In genomic region chr1:51075785-51076771, GRCm38 (mm10) we compare ENCODE assay signal across 10 mouse cellular contexts.
DNase-seq lines count a peak whose midpoint lies in the region; ATAC-seq and TF ChIP-seq lines count a peak whose summit lies in the region.
"Had no signal": no experiment of that assay in that cellular context is flagged by ENCODE, and none has a peak within 500 bp of the region (broad histone marks: within the 10 kb centered on the region; RNA-seq: fewer than 3 reads in every experiment).

No protein-coding gene starts in this region.

- DNase-seq in frontal cortex, postnatal 25 days (ENCODE audit: low spot score in 2 of 2): no peak
- peak; percentile 33 for DNase-seq in midbrain, embryonic 14.5 days
- DNase-seq in midbrain, embryonic 10.5 days (ENCODE audit: low spot score): no peak
- no peak for DNase-seq in forebrain, postnatal 0 days
- no peak for DNase-seq in adrenal gland, postnatal 14 days
- DNase-seq: liver, embryonic 13.5 days; lung, postnatal 14 days had no signal

- H3K9me3 ChIP-seq in midbrain, embryonic 14.5 days (ENCODE audit: control insufficient read depth, low read length): no peaks in the 10 kb centered on the region
- H3K9me3 ChIP-seq in midbrain, embryonic 10.5 days (replicated peaks): no peaks in the 10 kb centered on the region
- no peaks in the 10 kb centered on the region for H3K9me3 ChIP-seq in forebrain, postnatal 0 days (ENCODE audit: low read length)
- H3K9me3 ChIP-seq in neural tube, embryonic 15.5 days (replicated peaks): no peaks in the 10 kb centered on the region
- H3K9me3 ChIP-seq: heart, embryonic 15.5 days; liver, embryonic 13.5 days had no signal

- WGBS in midbrain, embryonic 14.5 days: 54% methylated on average over 15 of the region's 15 CpGs
- 75% methylated on average over 15 of the region's 15 CpGs for WGBS in midbrain, embryonic 10.5 days
- 38% methylated on average over 15 of the region's 15 CpGs for WGBS in forebrain, postnatal 0 days
- 33% methylated on average over 15 of the region's 15 CpGs for WGBS in neural tube, embryonic 15.5 days

- no peak for TF ChIP-seq CTCF in forebrain, postnatal 0 days (IDR thresholded peaks at IDR 0.05; ENCODE audit: low read depth)

- no peak overlapping the region for H3K4me3 ChIP-seq in midbrain, embryonic 14.5 days (replicated peaks; ENCODE audit: low read depth, low read length)
- H3K4me3 ChIP-seq in midbrain, embryonic 10.5 days: no peak overlapping the region
- H3K4me3 ChIP-seq in forebrain, postnatal 0 days (ENCODE audit: low read depth, low read length): no peak overlapping the region
- H3K4me3 ChIP-seq in neural tube, embryonic 15.5 days (replicated peaks): no peak overlapping the region
- H3K4me3 ChIP-seq: heart, embryonic 15.5 days; liver, embryonic 13.5 days had no signal

- no peaks in the 10 kb centered on the region for H3K27me3 ChIP-seq in midbrain, embryonic 14.5 days (ENCODE audit: control insufficient read depth, insufficient read depth, low read length)
- no peaks in the 10 kb centered on the region for H3K27me3 ChIP-seq in midbrain, embryonic 10.5 days (ENCODE audit: low read depth, poor library complexity, severe bottlenecking)
- no peaks in the 10 kb centered on the region for H3K27me3 ChIP-seq in forebrain, postnatal 0 days (ENCODE audit: insufficient read depth, low read length)
- no peaks in the 10 kb centered on the region for H3K27me3 ChIP-seq in neural tube, embryonic 15.5 days (replicated peaks)
- H3K27me3 ChIP-seq: heart, embryonic 15.5 days; liver, embryonic 13.5 days had no signal

- no peak overlapping the region for H3K9ac ChIP-seq in midbrain, embryonic 14.5 days (replicated peaks; ENCODE audit: low read length)
- no peak overlapping the region for H3K9ac ChIP-seq in forebrain, postnatal 0 days
- no peak overlapping the region for H3K9ac ChIP-seq in neural tube, embryonic 15.5 days (replicated peaks)
- H3K9ac ChIP-seq: heart, embryonic 15.5 days; liver, embryonic 13.5 days had no signal

- ATAC-seq in frontal cortex, adult (ENCODE audit: low TSS enrichment): peak; percentile 29; the same call in 1 of the 2 replicates
- ATAC-seq in midbrain, embryonic 14.5 days (ENCODE audit: low FRiP score, low TSS enrichment): 0 out of 2 replicates have a peak, but pooled peaks have one; percentile 34
- peak; percentile 51 for ATAC-seq in forebrain, postnatal 0 days
- peak; percentile 58 for ATAC-seq in neural tube, embryonic 15.5 days (ENCODE audit: low FRiP score)

- H3K4me1 ChIP-seq in midbrain, embryonic 14.5 days (ENCODE audit: control insufficient read depth, insufficient read depth, low read length): peaks cover 8% of the 10 kb centered on the region; the same call in 1 of the 2 replicates
- H3K4me1 ChIP-seq in midbrain, embryonic 10.5 days: no peaks in the 10 kb centered on the region
- H3K4me1 ChIP-seq in forebrain, postnatal 0 days (ENCODE audit: insufficient read depth): no peaks in the 10 kb centered on the region; the same call in 1 of the 2 replicates
- H3K4me1 ChIP-seq in neural tube, embryonic 15.5 days: peaks cover 12% of the 10 kb centered on the region
- H3K4me1 ChIP-seq: heart, embryonic 15.5 days; liver, embryonic 13.5 days had no signal

- H3K36me3 ChIP-seq in midbrain, embryonic 14.5 days (ENCODE audit: control insufficient read depth, insufficient read depth, low read length): no peaks in the 10 kb centered on the region
- no peaks in the 10 kb centered on the region for H3K36me3 ChIP-seq in midbrain, embryonic 10.5 days
- no peaks in the 10 kb centered on the region for H3K36me3 ChIP-seq in forebrain, postnatal 0 days (ENCODE audit: insufficient read depth)
- H3K36me3 ChIP-seq in neural tube, embryonic 15.5 days: no peaks in the 10 kb centered on the region
- H3K36me3 ChIP-seq: heart, embryonic 15.5 days; liver, embryonic 13.5 days had no signal

- no peak overlapping the region; the same call in 1 of the 2 replicates for H3K27ac ChIP-seq in midbrain, embryonic 14.5 days (replicated peaks; ENCODE audit: low read depth, low read length)
- no peak overlapping the region for H3K27ac ChIP-seq in midbrain, embryonic 10.5 days (replicated peaks)
- H3K27ac ChIP-seq in forebrain, postnatal 0 days (ENCODE audit: low read depth, low read length): no peak overlapping the region
- H3K27ac ChIP-seq in neural tube, embryonic 15.5 days (replicated peaks): peak overlapping the region; percentile 28; the same call in 1 of the 2 replicates
- H3K27ac ChIP-seq: heart, embryonic 15.5 days; liver, embryonic 13.5 days had no signal

- H3K4me2 ChIP-seq in midbrain, embryonic 14.5 days (ENCODE audit: low read length): no peak overlapping the region
- H3K4me2 ChIP-seq in forebrain, postnatal 0 days (ENCODE audit: low read depth): no peak overlapping the region
- H3K4me2 ChIP-seq in neural tube, embryonic 15.5 days: no peak overlapping the region
- H3K4me2 ChIP-seq: heart, embryonic 15.5 days; liver, embryonic 13.5 days had no signal
